Comparison of ENCODE assay signal across 8 mouse cellular contexts in the genomic region with DNA sequence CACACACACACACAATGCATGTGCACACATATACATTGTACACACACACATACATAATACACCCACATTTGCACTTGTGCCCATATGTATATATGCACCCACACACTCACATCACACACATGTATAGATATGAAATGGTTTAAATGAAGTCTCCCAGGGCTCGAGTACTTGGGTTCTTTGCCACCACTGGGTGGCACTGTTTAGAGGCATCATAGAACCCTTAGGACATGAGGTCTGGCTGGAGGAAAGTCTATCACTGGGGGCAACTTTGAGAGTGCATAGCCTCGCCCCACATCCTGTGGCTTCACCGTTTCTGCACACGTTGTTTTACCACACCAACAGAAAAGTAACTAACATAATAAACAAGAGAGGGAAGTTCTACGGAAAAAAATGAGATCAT.
A peak's percentile ranks its signal among the peaks of the same experiment; 100 is the strongest.
DNase-seq lines count a peak whose midpoint lies in the region; ATAC-seq and TF ChIP-seq lines count a peak whose summit lies in the region.

No protein-coding gene starts in this region.

- no peak overlapping the region for H3K9ac ChIP-seq in heart, postnatal 0 days (replicated peaks; ENCODE audit: low read depth, low read length)
- no peak overlapping the region for H3K9ac ChIP-seq in heart, embryonic 12.5 days

- WGBS in heart, postnatal 0 days, result 32% methylated on average over 5 of the region's 5 CpGs
- WGBS in heart, embryonic 12.5 days, result 50% methylated on average over 5 of the region's 5 CpGs
- 56% methylated on average over 5 of the region's 5 CpGs for WGBS in forebrain, embryonic 10.5 days

- H3K4me2 ChIP-seq in heart, postnatal 0 days (ENCODE audit: low read depth, low read length), result no peak overlapping the region
- no peak overlapping the region for H3K4me2 ChIP-seq in heart, embryonic 12.5 days

- peak; percentile 24 for DNase-seq in heart, postnatal 0 days (ENCODE audit: low spot score)
- DNase-seq in right cerebral cortex, adult 2 months (ENCODE audit: low spot score in 2 of 2), result peak; percentile 41 to 52
- DNase-seq in right cerebral cortex, postnatal 36 days (ENCODE audit: low spot score in 2 of 2), result no peak
- peak; percentile 21 to 52 for DNase-seq in cerebellum, postnatal 25 days
- peak; percentile 26 for DNase-seq in mesoderm, embryonic 11.5 days (ENCODE audit: low read depth, low spot score)
- no peak for DNase-seq in forebrain, embryonic 10.5 days (ENCODE audit: extremely low spot score, low spot score)
- no peak for DNase-seq in right cerebral cortex, postnatal 10 days (ENCODE audit: low spot score in 2 of 2)

- no peaks in the 10 kb centered on the region for H3K27me3 ChIP-seq in heart, postnatal 0 days (ENCODE audit: control insufficient read depth, insufficient read depth, low read length)
- no peaks in the 10 kb centered on the region for H3K27me3 ChIP-seq in heart, embryonic 12.5 days (replicated peaks)
- H3K27me3 ChIP-seq in forebrain, embryonic 10.5 days (ENCODE audit: poor library complexity, severe bottlenecking), result no peaks in the 10 kb centered on the region

- no peaks in the 10 kb centered on the region for H3K4me1 ChIP-seq in heart, postnatal 0 days (ENCODE audit: control insufficient read depth, insufficient read depth)
- H3K4me1 ChIP-seq in heart, embryonic 12.5 days (replicated peaks), result peaks cover 5% of the 10 kb centered on the region; the same call in 1 of the 2 replicates
- peaks cover 8% of the 10 kb centered on the region for H3K4me1 ChIP-seq in forebrain, embryonic 10.5 days

- no peaks in the 10 kb centered on the region for H3K9me3 ChIP-seq in heart, postnatal 0 days (replicated peaks; ENCODE audit: control insufficient read depth, low read length)
- no peaks in the 10 kb centered on the region for H3K9me3 ChIP-seq in heart, embryonic 12.5 days (replicated peaks)
- H3K9me3 ChIP-seq in forebrain, embryonic 10.5 days, result peaks cover 3% of the 10 kb centered on the region

- ATAC-seq in heart, postnatal 0 days (ENCODE audit: insufficient read depth, low read depth), result no peak
- no peak for ATAC-seq in heart, embryonic 12.5 days (ENCODE audit: insufficient number of reproducible peaks, low FRiP score)

- no peak overlapping the region for H3K27ac ChIP-seq in heart, postnatal 0 days (ENCODE audit: low read depth)
- no peak overlapping the region for H3K27ac ChIP-seq in heart, embryonic 12.5 days (ENCODE audit: poor library complexity, severe bottlenecking)
- H3K27ac ChIP-seq in forebrain, embryonic 10.5 days, result no peak overlapping the region

- H3K36me3 ChIP-seq in heart, postnatal 0 days (replicated peaks; ENCODE audit: control insufficient read depth, insufficient read depth, low read length), result no peaks in the 10 kb centered on the region
- no peaks in the 10 kb centered on the region for H3K36me3 ChIP-seq in heart, embryonic 12.5 days
- peaks cover 11% of the 10 kb centered on the region for H3K36me3 ChIP-seq in forebrain, embryonic 10.5 days (replicated peaks)

- H3K4me3 ChIP-seq in heart, postnatal 0 days (ENCODE audit: low read depth, low read length), result no peak overlapping the region
- H3K4me3 ChIP-seq in heart, embryonic 12.5 days, result no peak overlapping the region
- H3K4me3 ChIP-seq in forebrain, embryonic 10.5 days, result no peak overlapping the region

- no peak for TF ChIP-seq EP300 in heart, postnatal 0 days (IDR thresholded peaks at IDR 0.05; ENCODE audit: low read depth)

- TF ChIP-seq CTCF in heart, postnatal 0 days (IDR thresholded peaks at IDR 0.05; ENCODE audit: low read depth), result peak; percentile 67

Comparison
In these comparisons a context has a peak if more than half of its experiments do, and no peak if none do; other contexts are left out.
1. DNase-seq: peak in heart, postnatal 0 days (single experiment), right cerebral cortex, adult 2 months (2 of 2), cerebellum, postnatal 25 days (2 of 2) and mesoderm, embryonic 11.5 days (single experiment); none in right cerebral cortex, postnatal 36 days (0 of 2), forebrain, embryonic 10.5 days (single experiment) and right cerebral cortex, postnatal 10 days (0 of 2).